Mouse (Mus musculus): ENCODE results near the gene Itpka. TPM values are rescaled to one million over a fixed set of nuclear protein-coding genes. Genes with fewer than 3 reads are reported as not detected.

Itpka gene
- polyA plus RNA-seq, 1 experiment, result 9.5 TPM

DNA sequence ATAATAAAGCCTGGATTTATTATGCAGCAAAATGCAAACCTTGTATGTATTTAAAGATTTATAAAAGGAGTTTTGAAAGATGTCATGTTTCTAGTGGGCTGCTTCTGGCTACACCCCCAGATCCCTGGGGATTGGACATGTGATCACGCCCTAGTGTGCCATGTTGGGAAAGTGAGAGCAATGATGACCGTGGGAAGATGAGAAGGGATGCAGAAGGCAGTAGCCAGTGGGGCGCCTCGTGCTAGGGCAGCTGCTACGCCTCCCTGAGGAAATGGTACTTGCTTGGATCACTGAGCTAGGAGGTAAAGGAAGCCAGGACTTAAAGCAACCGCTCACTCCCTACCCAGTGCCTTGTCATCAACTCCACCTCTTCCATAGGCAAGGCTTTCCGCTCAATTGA is 5.4 kb downstream of the Itpka start:
- no peak overlapping the region for H3K4me3 ChIP-seq (replicated peaks; ENCODE audit: extremely low read depth, low read depth, low read length)
- no peak for TF ChIP-seq POLR2A (IDR thresholded peaks at IDR 0.05; ENCODE audit: borderline replicate concordance, extremely low read depth, low read depth, low read length)
- no peak for DNase-seq
- WGBS, result 75% methylated on average over 7 of the region's 7 CpGs
- H3K4me1 ChIP-seq (ENCODE audit: control insufficient read depth, insufficient read depth, low read length), result no peaks in the 10 kb centered on the region; the same call in 1 of the 2 replicates

DNA sequence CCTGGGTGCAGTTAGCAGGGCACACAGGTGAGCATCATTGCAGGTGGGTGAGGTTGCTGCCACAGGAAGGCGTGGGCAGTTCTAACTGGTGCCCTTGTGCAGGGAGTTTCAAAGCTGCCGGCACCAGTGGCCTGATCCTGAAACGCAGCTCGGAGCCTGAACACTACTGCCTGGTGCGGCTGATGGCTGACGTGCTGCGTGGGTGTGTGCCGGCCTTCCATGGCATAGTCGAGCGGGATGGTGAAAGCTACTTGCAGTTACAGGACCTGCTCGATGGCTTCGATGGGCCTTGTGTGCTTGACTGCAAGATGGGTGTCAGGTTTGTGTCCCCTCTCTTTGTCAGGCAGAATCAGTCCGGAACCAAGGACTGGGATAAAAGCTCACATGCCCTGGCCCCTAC is 7.1 kb downstream of the Itpka start:
- 73% methylated on average over 13 of the region's 13 CpGs for WGBS
- no peak for TF ChIP-seq CTCF (IDR thresholded peaks at IDR 0.05; ENCODE audit: insufficient read depth, low read length)
- no peak for DNase-seq
- Histone ChIP-seq H3K4me1 (ENCODE audit: control insufficient read depth, insufficient read depth, low read length) (no peaks in the 10 kb centered on the region), H3K4me3 (replicated peaks; ENCODE audit: extremely low read depth, low read depth, low read length) (no peak overlapping the region)

GRCm38 (mm10) chr2:119757601-119758100 is 15.5 kb downstream of the Itpka start:
- TF ChIP-seq CTCF (IDR thresholded peaks at IDR 0.05; ENCODE audit: insufficient read depth, low read length) (no peak), POLR2A (IDR thresholded peaks at IDR 0.05; ENCODE audit: borderline replicate concordance, extremely low read depth, low read depth, low read length) (no peak)
- DNase-seq, result no peak
- 6% methylated on average over 31 of the region's 31 CpGs for WGBS
- H3K4me3 ChIP-seq (replicated peaks; ENCODE audit: extremely low read depth, low read depth, low read length), result peak overlapping the region; percentile 59
- H3K4me1 ChIP-seq (ENCODE audit: control insufficient read depth, insufficient read depth, low read length), result peaks cover 6% of the 10 kb centered on the region

- peak; percentile 51 for DNase-seq
- H3K4me1 ChIP-seq (ENCODE audit: control insufficient read depth, insufficient read depth, low read length), result peaks cover 6% of the 10 kb centered on the region
- WGBS, result 1% methylated on average over 59 of the region's 77 CpGs
- TF ChIP-seq POLR2A (IDR thresholded peaks at IDR 0.05; ENCODE audit: borderline replicate concordance, extremely low read depth, low read depth, low read length) (no peak), CTCF (IDR thresholded peaks at IDR 0.05; ENCODE audit: insufficient read depth, low read length) (no peak)
- H3K4me3 ChIP-seq (replicated peaks; ENCODE audit: extremely low read depth, low read depth, low read length), result peak overlapping the region; percentile 59
Observed at GRCm38 (mm10) chr2:119758101-119758843, 16.1 kb downstream of the Itpka start.

- DNase-seq, result no peak
- TF ChIP-seq CTCF (IDR thresholded peaks at IDR 0.05; ENCODE audit: insufficient read depth, low read length), result no peak
- no peak for TF ChIP-seq POLR2A (IDR thresholded peaks at IDR 0.05; ENCODE audit: borderline replicate concordance, extremely low read depth, low read depth, low read length)
- WGBS, result 7% methylated on average over 44 of the region's 44 CpGs
- no peak overlapping the region for H3K4me3 ChIP-seq (replicated peaks; ENCODE audit: extremely low read depth, low read depth, low read length)
- H3K4me1 ChIP-seq (ENCODE audit: control insufficient read depth, insufficient read depth, low read length), result peaks cover 6% of the 10 kb centered on the region
Observed at GRCm38 (mm10) chr2:119758844-119759835, 17.0 kb downstream of the Itpka start.

- H3K4me3 ChIP-seq (replicated peaks; ENCODE audit: extremely low read depth, low read depth, low read length), result no peak within 1 kb of the TSS
- TF ChIP-seq POLR2A (IDR thresholded peaks at IDR 0.05; ENCODE audit: borderline replicate concordance, extremely low read depth, low read depth, low read length), result no peak
- TF ChIP-seq CTCF (IDR thresholded peaks at IDR 0.05; ENCODE audit: insufficient read depth, low read length), result no peak
Observed at GRCm38 (mm10) chr2:119760251-119760650, 18.1 kb downstream of the Itpka start, which contains the start of gene Ltk. Gene Ltk, minus strand, starts transcription at chr2:119760431.

DNA sequence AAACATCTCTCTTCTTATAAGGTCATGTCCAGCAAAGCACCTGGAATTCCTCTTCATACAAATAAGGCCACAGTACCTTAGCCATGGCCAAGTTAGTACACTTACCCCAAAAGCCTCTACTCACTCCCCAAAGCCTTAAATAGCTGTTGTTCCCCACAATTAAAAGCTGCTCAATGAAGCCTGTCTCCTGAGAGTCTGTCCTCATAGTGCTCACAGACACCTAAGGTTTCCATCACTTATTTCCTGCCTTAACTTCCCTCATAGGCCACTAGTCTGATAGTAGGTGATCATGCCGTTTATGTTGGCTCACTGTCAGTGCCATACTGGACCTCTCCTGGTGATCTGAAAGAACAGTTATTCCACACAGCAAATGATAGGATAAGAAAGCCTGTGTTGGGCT is 20.1 kb downstream of the Itpka start:
- TF ChIP-seq CTCF (IDR thresholded peaks at IDR 0.05; ENCODE audit: insufficient read depth, low read length) (no peak), POLR2A (IDR thresholded peaks at IDR 0.05; ENCODE audit: borderline replicate concordance, extremely low read depth, low read depth, low read length) (no peak)
- DNase-seq, result no peak
- Histone ChIP-seq H3K4me1 (ENCODE audit: control insufficient read depth, insufficient read depth, low read length) (peaks cover 6% of the 10 kb centered on the region), H3K4me3 (replicated peaks; ENCODE audit: extremely low read depth, low read depth, low read length) (no peak overlapping the region)
- 44% methylated on average over 1 of the region's 1 CpGs for WGBS

More at GRCm38 (mm10) chr2:119760251-119760650, 18.1 kb downstream of the Itpka start, which contains the start of gene Ltk:
- DNase-seq, result no peak
- peaks cover 6% of the 10 kb centered on the region for H3K4me1 ChIP-seq (ENCODE audit: control insufficient read depth, insufficient read depth, low read length)
- WGBS, result 18% methylated on average over 9 of the region's 9 CpGs

- 66% methylated on average over 4 of the region's 4 CpGs for WGBS
- Histone ChIP-seq H3K4me3 (replicated peaks; ENCODE audit: extremely low read depth, low read depth, low read length) (no peak overlapping the region), H3K4me1 (ENCODE audit: control insufficient read depth, insufficient read depth, low read length) (0 out of 2 replicates have a peak, but pooled peaks cover under 1% of the 10 kb centered on the region)
- TF ChIP-seq CTCF (IDR thresholded peaks at IDR 0.05; ENCODE audit: insufficient read depth, low read length) (no peak), POLR2A (IDR thresholded peaks at IDR 0.05; ENCODE audit: borderline replicate concordance, extremely low read depth, low read depth, low read length) (no peak)
- DNase-seq, result no peak
Observed at GRCm38 (mm10) chr2:119763924-119764323, 21.8 kb downstream of the Itpka start.

GRCm38 (mm10) chr2:119767246-119767645 is 25.1 kb downstream of the Itpka start:
- Histone ChIP-seq H3K4me3 (replicated peaks; ENCODE audit: extremely low read depth, low read depth, low read length) (no peak overlapping the region), H3K4me1 (ENCODE audit: control insufficient read depth, insufficient read depth, low read length) (no peaks in the 10 kb centered on the region)
- TF ChIP-seq POLR2A (IDR thresholded peaks at IDR 0.05; ENCODE audit: borderline replicate concordance, extremely low read depth, low read depth, low read length), result no peak
- TF ChIP-seq CTCF (IDR thresholded peaks at IDR 0.05; ENCODE audit: insufficient read depth, low read length), result 0 out of 2 replicates have a peak, but pooled peaks have one; percentile 8
- 94% methylated on average over 6 of the region's 6 CpGs for WGBS
- no peak for DNase-seq
